Mouse (Mus musculus): ENCODE results near the gene Slc10a1. TPM values are rescaled to one million over a fixed set of nuclear protein-coding genes. Genes with fewer than 3 reads are reported as not detected.
A peak's percentile ranks its signal among the peaks of the same experiment; 100 is the strongest.
"Not testable (repeated sequence)": the region's sequence is repeated elsewhere in the genome, so short reads cannot be mapped to it uniquely, and the experiment has no call there.

The Slc10a1 gene
- polyA plus RNA-seq, 1 experiment, result not detected

- Histone ChIP-seq H3K4me3 (ENCODE audit: insufficient read depth, poor library complexity, severe bottlenecking) (no peak overlapping the region), H3ac (ENCODE audit: control insufficient read depth, insufficient read length, low read depth) (no peak overlapping the region), H3K27me3 (ENCODE audit: control insufficient read depth, insufficient read depth, insufficient read length) (no peaks in the 10 kb centered on the region), H3K79me3 (ENCODE audit: low read depth) (peaks cover 66% of the 10 kb centered on the region), H3K79me2 (ENCODE audit: control insufficient read depth, insufficient read depth) (peaks cover 86% of the 10 kb centered on the region), H3K36me3 (ENCODE audit: control insufficient read depth, insufficient read depth) (peaks cover 97% of the 10 kb centered on the region)
- TF ChIP-seq MYOG (IDR thresholded peaks at IDR 0.05; ENCODE audit: control insufficient read depth, extremely low read depth, insufficient read length) (no peak), MAX (IDR thresholded peaks at IDR 0.05) (no peak), MYOD1 (IDR thresholded peaks at IDR 0.05; ENCODE audit: control insufficient read depth, insufficient read length, low read depth) (no peak), FOSL1 (IDR thresholded peaks at IDR 0.05; ENCODE audit: insufficient read depth, low read length, poor library complexity, severe bottlenecking) (no peak), CEBPB (IDR thresholded peaks at IDR 0.05; ENCODE audit: low read depth) (no peak), CTCF (IDR thresholded peaks at IDR 0.05; ENCODE audit: control insufficient read depth, insufficient read depth, insufficient read length) (no peak), USF1 (IDR thresholded peaks at IDR 0.05; ENCODE audit: low read depth) (no peak)
These were observed 16.0 kb downstream of the Slc10a1 start for GRCm38 (mm10) chr12:80952526-80952925.

DNA sequence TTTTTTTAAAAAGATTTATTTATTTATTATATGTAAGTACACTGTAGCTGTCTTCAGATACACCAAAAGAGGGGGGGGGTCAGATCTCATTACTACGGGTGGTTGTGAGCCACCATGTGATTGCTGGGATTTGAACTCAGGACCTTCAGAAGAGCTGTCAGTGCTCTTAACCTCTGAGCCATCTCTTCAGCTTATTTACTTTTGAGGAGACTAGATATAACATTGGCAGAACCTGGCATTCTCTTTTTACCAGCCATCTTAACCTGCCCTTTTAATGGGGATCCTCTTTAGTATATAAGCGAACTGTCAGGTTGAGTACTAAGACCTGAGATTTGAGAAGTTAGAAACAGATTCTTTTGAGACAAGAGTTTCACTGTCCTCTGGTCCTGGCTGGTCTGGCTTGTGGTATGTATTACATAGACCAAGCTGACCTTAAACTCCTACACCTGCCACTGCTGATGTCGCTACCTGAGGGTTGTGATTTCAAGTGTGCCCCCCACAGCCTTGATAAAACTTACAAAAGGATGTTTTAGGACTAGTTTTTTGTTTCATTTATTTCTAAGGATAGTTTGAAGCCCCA, 16.8 kb downstream of the Slc10a1 start:
- TF ChIP-seq MYOD1 (IDR thresholded peaks at IDR 0.05; ENCODE audit: control insufficient read depth, insufficient read length, low read depth) (no peak), MAX (IDR thresholded peaks at IDR 0.05) (no peak), CTCF (IDR thresholded peaks at IDR 0.05; ENCODE audit: control insufficient read depth, insufficient read depth, insufficient read length) (no peak), FOSL1 (IDR thresholded peaks at IDR 0.05; ENCODE audit: insufficient read depth, low read length, poor library complexity, severe bottlenecking) (no peak), CEBPB (IDR thresholded peaks at IDR 0.05; ENCODE audit: low read depth) (no peak), MYOG (IDR thresholded peaks at IDR 0.05; ENCODE audit: control insufficient read depth, extremely low read depth, insufficient read length) (no peak), USF1 (IDR thresholded peaks at IDR 0.05; ENCODE audit: low read depth) (no peak)
- H3K36me3 ChIP-seq (ENCODE audit: control insufficient read depth, insufficient read depth), result peaks cover 97% of the 10 kb centered on the region
- no peak overlapping the region for H3K4me3 ChIP-seq (ENCODE audit: insufficient read depth, poor library complexity, severe bottlenecking)
- peaks cover 94% of the 10 kb centered on the region for H3K79me2 ChIP-seq (ENCODE audit: control insufficient read depth, insufficient read depth)
- H3ac ChIP-seq (ENCODE audit: control insufficient read depth, insufficient read length, low read depth), result no peak overlapping the region
- no peaks in the 10 kb centered on the region for H3K27me3 ChIP-seq (ENCODE audit: control insufficient read depth, insufficient read depth, insufficient read length)
- H3K79me3 ChIP-seq (ENCODE audit: low read depth), result peaks cover 74% of the 10 kb centered on the region

DNA sequence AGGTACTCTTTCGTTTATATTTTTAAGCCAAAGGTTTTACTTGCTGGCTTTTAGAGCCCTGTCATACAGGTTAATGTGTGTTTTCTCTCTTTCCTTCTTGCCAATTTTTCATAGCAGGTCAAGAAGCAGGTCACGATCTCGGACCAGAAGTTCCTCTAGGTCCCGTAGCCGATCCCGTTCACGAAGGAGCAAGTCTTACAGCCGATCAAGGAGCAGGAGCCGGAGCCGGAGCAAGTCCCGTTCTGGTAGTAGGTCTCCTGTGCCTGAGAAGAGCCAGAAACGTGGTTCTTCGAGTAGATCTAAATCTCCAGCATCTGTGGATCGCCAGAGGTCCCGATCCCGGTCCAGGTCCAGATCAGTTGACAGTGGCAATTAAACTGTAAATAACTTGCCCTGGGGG, 18.9 kb downstream of the Slc10a1 start:
- not testable (repeated sequence) for H3ac ChIP-seq (ENCODE audit: control insufficient read depth, insufficient read length, low read depth); H3K27me3 ChIP-seq (ENCODE audit: control insufficient read depth, insufficient read depth, insufficient read length); H3K4me3 ChIP-seq (ENCODE audit: insufficient read depth, poor library complexity, severe bottlenecking)
- peaks cover 80% of the 10 kb centered on the region for H3K79me3 ChIP-seq (ENCODE audit: low read depth)
- peaks cover 82% of the 10 kb centered on the region for H3K36me3 ChIP-seq (ENCODE audit: control insufficient read depth, insufficient read depth)
- H3K79me2 ChIP-seq (ENCODE audit: control insufficient read depth, insufficient read depth), result peaks cover 93% of the 10 kb centered on the region

- H3K36me3 ChIP-seq (ENCODE audit: control insufficient read depth, insufficient read depth), result peaks cover 68% of the 10 kb centered on the region
- no peaks in the 10 kb centered on the region for H3K27me3 ChIP-seq (ENCODE audit: control insufficient read depth, insufficient read depth, insufficient read length)
- no peak overlapping the region for H3K4me3 ChIP-seq (ENCODE audit: insufficient read depth, poor library complexity, severe bottlenecking)
- no peak for TF ChIP-seq USF1 (IDR thresholded peaks at IDR 0.05; ENCODE audit: low read depth)
- no peak for TF ChIP-seq MAX (IDR thresholded peaks at IDR 0.05)
- no peak for TF ChIP-seq CTCF (IDR thresholded peaks at IDR 0.05; ENCODE audit: control insufficient read depth, insufficient read depth, insufficient read length)
- no peak for TF ChIP-seq MYOD1 (IDR thresholded peaks at IDR 0.05; ENCODE audit: control insufficient read depth, insufficient read length, low read depth)
- TF ChIP-seq CEBPB (IDR thresholded peaks at IDR 0.05; ENCODE audit: low read depth), result no peak
- no peak for TF ChIP-seq MYOG (IDR thresholded peaks at IDR 0.05; ENCODE audit: control insufficient read depth, extremely low read depth, insufficient read length)
- no peak for TF ChIP-seq FOSL1 (IDR thresholded peaks at IDR 0.05; ENCODE audit: insufficient read depth, low read length, poor library complexity, severe bottlenecking)
- no peak overlapping the region for H3ac ChIP-seq (ENCODE audit: control insufficient read depth, insufficient read length, low read depth)
- H3K79me2 ChIP-seq (ENCODE audit: control insufficient read depth, insufficient read depth), result peaks cover 79% of the 10 kb centered on the region
- H3K79me3 ChIP-seq (ENCODE audit: low read depth), result peaks cover 67% of the 10 kb centered on the region
These were observed 20.3 kb downstream of the Slc10a1 start for GRCm38 (mm10) chr12:80948202-80948601.

- peaks cover 47% of the 10 kb centered on the region for H3K79me3 ChIP-seq (ENCODE audit: low read depth)
- H3ac ChIP-seq (ENCODE audit: control insufficient read depth, insufficient read length, low read depth), result peak overlapping the region; percentile 82
These were observed 22.5 kb downstream of the Slc10a1 start for GRCm38 (mm10) chr12:80945996-80946355.

More at GRCm38 (mm10) chr12:80945996-80946355, 22.5 kb downstream of the Slc10a1 start:
- H3K4me3 ChIP-seq (ENCODE audit: insufficient read depth, poor library complexity, severe bottlenecking), result peak overlapping the region; percentile 98
- peaks cover 45% of the 10 kb centered on the region for H3K36me3 ChIP-seq (ENCODE audit: control insufficient read depth, insufficient read depth)
- H3K79me2 ChIP-seq (ENCODE audit: control insufficient read depth, insufficient read depth), result peaks cover 56% of the 10 kb centered on the region
- no peaks in the 10 kb centered on the region for H3K27me3 ChIP-seq (ENCODE audit: control insufficient read depth, insufficient read depth, insufficient read length)
- no peak for TF ChIP-seq MAX (IDR thresholded peaks at IDR 0.05)
- TF ChIP-seq CEBPB (IDR thresholded peaks at IDR 0.05; ENCODE audit: low read depth), result no peak
- TF ChIP-seq MYOD1 (IDR thresholded peaks at IDR 0.05; ENCODE audit: control insufficient read depth, insufficient read length, low read depth), result no peak
- no peak for TF ChIP-seq MYOG (IDR thresholded peaks at IDR 0.05; ENCODE audit: control insufficient read depth, extremely low read depth, insufficient read length)
- TF ChIP-seq FOSL1 (IDR thresholded peaks at IDR 0.05; ENCODE audit: insufficient read depth, low read length, poor library complexity, severe bottlenecking), result no peak
- no peak for TF ChIP-seq USF1 (IDR thresholded peaks at IDR 0.05; ENCODE audit: low read depth)
- no peak for TF ChIP-seq CTCF (IDR thresholded peaks at IDR 0.05; ENCODE audit: control insufficient read depth, insufficient read depth, insufficient read length)
